Mouse (Mus musculus): ENCODE measurements at regions not wholly inside any gene's neighbourhood (a gene's known extent, or its start where the extent isn't known, plus 50 kb on each side); places are given as distances from the start of the nearest gene placed in this dataset.
A peak's percentile ranks its signal among the peaks of the same experiment; 100 is the strongest.

DNA sequence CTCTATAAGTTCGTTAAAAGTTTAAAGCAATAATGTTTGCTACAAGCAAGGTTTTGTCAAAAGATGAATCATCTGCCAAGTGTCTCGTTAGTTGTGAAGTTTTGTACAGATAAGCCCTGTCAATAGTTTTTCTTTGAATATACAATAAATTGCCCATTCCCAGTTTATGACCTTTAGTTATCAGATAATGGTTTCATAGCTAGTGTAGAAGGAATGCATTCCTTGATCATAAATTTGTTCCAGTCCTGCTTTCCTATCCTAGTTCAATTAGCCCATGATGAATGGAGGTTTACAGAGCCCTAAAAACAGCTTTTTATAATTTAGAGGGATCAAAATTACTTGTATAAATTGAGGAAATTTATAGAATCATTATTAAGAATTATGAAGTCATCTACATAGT is 62.5 kb upstream of the Lrch2 start:
- DNase-seq (ENCODE audit: low spot score in 2 of 2): no peak

DNA sequence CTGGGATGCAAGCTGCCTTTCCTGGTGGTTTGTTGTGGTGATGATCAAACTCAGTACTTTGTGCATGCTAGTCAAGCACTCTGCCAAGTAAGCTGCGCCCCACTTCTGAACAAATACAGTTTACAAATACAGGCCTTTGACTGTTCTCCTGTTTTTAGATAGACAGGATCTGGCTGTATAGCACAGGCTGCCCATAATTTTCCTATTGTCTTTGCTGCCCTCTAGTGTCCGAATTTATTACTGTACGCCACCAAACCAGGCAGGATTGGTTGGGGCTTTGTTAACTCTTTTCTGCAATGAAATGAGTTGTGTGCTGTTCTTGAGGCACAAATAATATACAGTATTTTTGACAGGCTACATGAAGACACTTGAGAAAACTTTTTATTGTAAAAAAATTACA is 54.8 kb upstream of the Lrch2 start:
- peak; percentile 28 to 64 for DNase-seq (ENCODE audit: low spot score in 2 of 2)
